Mouse (Mus musculus) olfactory bulb, adult 2 months (tissue): ENCODE data around the gene Poldip3.

Source experiments
- CTCF ChIP-seq: fragments of 200-500 bp; IDR thresholded peaks from 2 replicates; pipeline ENCODE4 v1.5.1; 2012; ENCODE audit warnings: low read depth, mild to moderate bottlenecking, low read length, moderate library complexity; ENCODE audit not compliant: insufficient read depth
- POLR2A ChIP-seq: fragments of 200-500 bp; IDR thresholded peaks from 2 replicates; pipeline ENCODE4 v1.6.1; 2012; ENCODE audit warnings: mild to moderate bottlenecking, low read depth, low read length, moderate library complexity; ENCODE audit not compliant: insufficient read depth

DNA sequence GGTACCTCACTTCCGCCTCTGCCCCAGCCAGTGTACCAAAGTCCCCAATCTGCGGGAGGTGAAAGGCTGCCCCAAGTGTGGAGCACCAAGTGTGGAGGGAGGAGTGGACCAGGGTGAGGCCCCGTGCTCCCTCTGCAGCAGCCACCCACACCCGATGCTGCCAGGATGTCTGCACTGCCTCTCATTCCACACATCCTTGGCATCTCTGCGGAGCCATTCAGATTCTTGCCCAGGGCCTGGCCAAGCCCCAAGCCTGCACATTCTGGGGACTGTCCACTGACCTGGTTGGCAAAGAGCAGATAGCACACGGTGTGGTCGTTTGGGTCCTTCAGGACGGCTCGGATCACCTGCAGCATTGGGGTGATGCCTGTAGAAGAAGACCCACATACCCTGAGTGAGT is 10.6 kb upstream of the Poldip3 start:
- TF ChIP-seq CTCF = no peak
- no peak for TF ChIP-seq POLR2A
